Mouse (Mus musculus) ES-E14 (cell line): ENCODE data around the gene Vmn1r74. TPM values are rescaled to one million over a fixed set of nuclear protein-coding genes. Genes with fewer than 3 reads are reported as not detected.
"Not testable (repeated sequence)": the region's sequence is repeated elsewhere in the genome, so short reads cannot be mapped to it uniquely, and the experiment has no call there.

ENCODE experiments used
- DNase-seq: peaks from one replicate; pipeline ENCODE4 v3.0.0-alpha.2; 2013; ENCODE audit warnings: low read depth, low spot score
- H3K27ac ChIP-seq: 2 replicates; pipeline ENCODE4 v1.5.1; 2012; ENCODE audit warnings: low read depth, mild to moderate bottlenecking, low read length, moderate library complexity, mixed read lengths; ENCODE audit not compliant: poor library complexity, insufficient read depth, severe bottlenecking
- H3K36me3 ChIP-seq: 2 replicates; pipeline ENCODE4 v1.6.1; 2012; ENCODE audit warnings: mild to moderate bottlenecking, low read length, moderate library complexity, mixed read lengths; ENCODE audit not compliant: control insufficient read depth, poor library complexity, insufficient read depth, severe bottlenecking
- H3K4me1 ChIP-seq, 2 experiments: fragments of 150-350 bp in 1 of 2; sonication (generic) in 1 of 2; 2 replicates each; pipeline ENCODE4 v1.6.1; 2012; ENCODE audit warnings: low read length in 2 of 2, mild to moderate bottlenecking in 1 of 2, mixed read lengths in 1 of 2; ENCODE audit not compliant: control insufficient read depth in 2 of 2, insufficient read depth in 2 of 2, poor library complexity in 1 of 2
- H3K4me3 ChIP-seq, 2 experiments: fragments of 150-350 bp in 1 of 2; sonication (generic) in 1 of 2; 2 replicates each; pipeline ENCODE4 v1.5.1; 2012; ENCODE audit warnings: low read length in 2 of 2, low read depth in 1 of 2, mild to moderate bottlenecking in 1 of 2, mixed read lengths in 1 of 2; ENCODE audit not compliant: insufficient read depth in 1 of 2, poor library complexity in 1 of 2, severe bottlenecking in 1 of 2
- H3K9ac ChIP-seq: 2 replicates; pipeline ENCODE4 v1.6.1; 2012; ENCODE audit warnings: low read depth, mild to moderate bottlenecking, low read length, mixed read lengths; ENCODE audit not compliant: poor library complexity, insufficient read depth, severe bottlenecking
- H3K9me3 ChIP-seq: fragments of 150-350 bp; sonication (generic); 2 replicates; pipeline ENCODE4 v1.6.1; 2012; ENCODE audit warnings: low read depth, mild to moderate bottlenecking, low read length; ENCODE audit not compliant: control insufficient read depth, insufficient read depth
- CHD2 ChIP-seq: IDR thresholded peaks from 2 replicates; pipeline ENCODE4 v1.6.1; 2014; ENCODE audit warnings: mild to moderate bottlenecking, low read depth, low read length, inconsistent platforms
- HCFC1 ChIP-seq: IDR thresholded peaks from 2 replicates; pipeline ENCODE4 v1.6.1; 2012; ENCODE audit warnings: low read length, inconsistent platforms, borderline replicate concordance; ENCODE audit not compliant: insufficient read depth
- MAFK ChIP-seq: IDR thresholded peaks from 2 replicates; pipeline ENCODE4 v1.6.1; 2014; ENCODE audit warnings: mild to moderate bottlenecking, low read depth, low read length, inconsistent platforms; ENCODE audit not compliant: insufficient read depth
- ZC3H11A ChIP-seq: IDR thresholded peaks from 2 replicates; pipeline ENCODE4 v1.6.1; 2012; ENCODE audit warnings: low read depth, mild to moderate bottlenecking, inconsistent platforms, low read length, borderline replicate concordance
- ZNF384 ChIP-seq: IDR thresholded peaks from 2 replicates; pipeline ENCODE4 v1.6.1; 2012; ENCODE audit warnings: low read depth, low read length, inconsistent platforms
- in situ Hi-C, 2 experiments: fragments of 600-800 bp; cut with MboI; formaldehyde crosslinking; loops; one replicate each; pipeline ENCODE4 v1.15.1; 2025; ENCODE audit warnings: low sequenced_read_pairs in 2 of 2, inconsistent platforms in 1 of 2; ENCODE audit not compliant: unreplicated experiment in 2 of 2
- total RNA-seq: library from RNA; depleted of rRNA; stranded (reverse); fragments of 300-350 nt; gene quantifications from 2 replicates; pipeline ENCODE4 v1.2.3, GENCODE M21; 2012; rRNA removed

The Vmn1r74 gene
- not detected in 2 replicates for total RNA-seq

DNA sequence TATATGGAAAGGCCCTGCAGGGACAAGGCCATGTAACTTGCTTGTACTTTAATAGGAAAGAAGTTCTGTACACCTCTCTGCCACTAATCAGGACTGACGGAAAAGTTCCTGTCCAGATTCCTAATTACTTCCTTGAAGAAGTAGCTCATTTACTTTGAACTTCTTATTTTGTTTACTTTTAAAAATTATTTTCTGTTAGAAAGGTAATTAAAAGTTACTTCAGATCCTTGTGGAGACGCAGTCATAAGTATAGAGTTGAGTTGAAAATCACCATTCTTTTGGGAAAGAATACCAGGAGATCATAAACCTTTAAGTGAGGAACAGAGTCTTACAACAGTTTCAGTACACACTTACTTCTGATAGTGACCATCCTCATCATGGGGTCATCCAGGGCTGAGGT, at the start of gene Vmn1r74:
Gene Vmn1r74 (plus strand): TSS at position 301 of the 400 bp plus-strand sequence.
- H3K36me3 ChIP-seq, result no peaks in the 10 kb centered on the region
- H3K27ac ChIP-seq, result no peak within 1 kb of the TSS
- no peaks in the 10 kb centered on the region for H3K4me1 ChIP-seq
- no peak within 1 kb of the TSS for H3K9ac ChIP-seq
- no peak within 1 kb of the TSS for H3K4me3 ChIP-seq
- in situ Hi-C loops, result no loop called here
- DNase-seq, result no peak
- TF ChIP-seq ZNF384 (no peak), MAFK (no peak), ZC3H11A (no peak), CHD2 (no peak), HCFC1 (no peak)
- no peaks in the 10 kb centered on the region for H3K9me3 ChIP-seq

DNA sequence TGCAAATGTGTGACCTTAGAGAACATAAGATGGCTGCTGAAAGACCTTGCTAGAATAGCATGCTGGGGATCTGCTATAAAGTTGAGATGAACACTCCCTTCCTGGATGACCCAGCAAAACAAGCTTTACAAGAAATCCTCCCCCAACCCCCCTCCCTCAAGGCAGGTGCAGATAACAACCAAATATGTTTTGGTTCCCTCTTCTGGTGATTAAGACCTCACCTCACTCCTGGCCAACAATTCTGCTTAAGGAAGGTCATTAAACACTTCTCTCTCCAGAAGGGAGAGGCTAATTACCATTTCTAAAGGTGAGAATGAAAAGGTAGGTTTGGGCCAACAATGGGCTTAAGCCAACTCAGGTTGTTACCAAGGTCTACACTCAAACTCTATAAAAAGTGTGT, 20.0 kb upstream of the Vmn1r74 start:
- H3K36me3 ChIP-seq, result no peaks in the 10 kb centered on the region
- H3K4me1 ChIP-seq, result no peaks in the 10 kb centered on the region
- TF ChIP-seq ZC3H11A, result no peak
- TF ChIP-seq CHD2, result no peak
- no peak for TF ChIP-seq HCFC1
- TF ChIP-seq ZNF384, result no peak
- H3K4me3 ChIP-seq, result no peak overlapping the region
- DNase-seq, result no peak
- no peak overlapping the region for H3K27ac ChIP-seq
- in situ Hi-C loops, result no loop called here
- no peak overlapping the region for H3K9ac ChIP-seq
- H3K9me3 ChIP-seq, result peaks cover 6% of the 10 kb centered on the region; the same call in 1 of the 2 replicates

DNA sequence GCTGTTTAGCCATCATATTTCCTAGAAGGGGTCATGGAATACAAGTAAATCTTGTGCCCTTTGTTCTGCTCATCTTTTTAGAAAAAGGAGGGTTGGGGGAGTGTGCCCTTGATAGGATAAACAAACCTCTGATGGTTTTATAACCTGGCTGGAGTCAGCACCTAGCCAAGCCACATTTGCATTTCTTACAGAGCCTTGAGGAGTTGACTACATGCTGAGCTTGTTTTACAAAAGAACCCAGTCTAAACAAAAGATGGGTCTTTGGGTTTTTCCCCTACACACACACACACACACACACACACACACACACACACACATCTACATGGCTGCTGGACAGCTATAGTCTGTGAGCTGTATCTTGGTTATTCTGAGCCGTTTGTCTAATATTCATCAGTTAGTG, 11.6 kb upstream of the Vmn1r74 start:
- Histone ChIP-seq H3K9ac (no peak overlapping the region), H3K36me3 (no peaks in the 10 kb centered on the region), H3K4me1 (no peaks in the 10 kb centered on the region), H3K9me3 (no peaks in the 10 kb centered on the region), H3K27ac (no peak overlapping the region; the same call in 1 of the 2 replicates), H3K4me3 (no peak overlapping the region)
- no peak for DNase-seq
- in situ Hi-C loops, result no loop called here
- TF ChIP-seq ZNF384 (no peak), CHD2 (no peak), HCFC1 (no peak), MAFK (no peak), ZC3H11A (no peak)

DNA sequence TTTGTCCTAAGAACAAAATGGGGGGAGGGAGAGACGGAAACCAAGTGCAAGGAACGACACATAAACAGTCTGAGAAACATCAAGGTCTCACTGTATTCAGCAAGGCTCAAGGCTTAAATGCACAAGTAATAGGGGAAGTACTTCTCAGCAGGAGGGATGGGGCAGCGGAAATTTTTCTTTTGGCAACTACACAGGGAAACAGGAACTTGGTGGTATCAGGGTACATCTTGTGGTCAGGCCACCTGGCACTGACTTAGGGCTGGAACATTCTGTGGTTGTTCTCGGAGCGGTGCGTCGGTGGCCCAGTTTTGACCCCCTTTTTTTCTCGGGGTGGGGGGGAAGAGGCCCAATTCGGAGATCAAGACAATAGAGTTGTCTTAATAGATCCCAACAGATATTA, 10.5 kb upstream of the Vmn1r74 start:
- H3K4me3 ChIP-seq, H3K9ac ChIP-seq, H3K4me1 ChIP-seq, H3K27ac ChIP-seq, in situ Hi-C loops, H3K9me3 ChIP-seq, DNase-seq, H3K36me3 ChIP-seq: not testable (repeated sequence)

GRCm38 (mm10) chr7:11874330-11874729, 40.5 kb downstream of the Vmn1r74 start, which contains the start of gene Vmn1r75:
Vmn1r75 (plus strand) TSS chr7:11874630.
- Histone ChIP-seq H3K9me3 (no peaks in the 10 kb centered on the region), H3K27ac (no peak within 1 kb of the TSS), H3K9ac (no peak within 1 kb of the TSS), H3K36me3 (no peaks in the 10 kb centered on the region), H3K4me3 (no peak within 1 kb of the TSS), H3K4me1 (no peaks in the 10 kb centered on the region)
- no peak for DNase-seq
- no peak for TF ChIP-seq HCFC1
- TF ChIP-seq ZC3H11A, result no peak
- TF ChIP-seq CHD2, result no peak
- TF ChIP-seq MAFK, result no peak
- TF ChIP-seq ZNF384, result no peak
- in situ Hi-C loops, result no loop called here

Other genes starting within 250 kb of the Vmn1r74 start
- 36.1 and 37.5 TPM in 2 replicates for gene Zscan4-ps3, start 224.7 kb upstream of the Vmn1r74 start, total RNA-seq
- gene Vmn1r72, start 153.8 kb upstream of the Vmn1r74 start, total RNA-seq, result not detected in 2 replicates
- gene Vmn1r73, start 103.7 kb upstream of the Vmn1r74 start, total RNA-seq, result not detected in 2 replicates
- not detected in 2 replicates for gene Vmn1r75, start 40.6 kb downstream of the Vmn1r74 start, total RNA-seq
- not detected in 2 replicates for gene Vmn1r76, start 104.2 kb downstream of the Vmn1r74 start, total RNA-seq
- not detected in 2 replicates for gene Vmn1r77, start 202.8 kb downstream of the Vmn1r74 start, total RNA-seq